Mouse (Mus musculus): ENCODE measurements around the gene Lrrc18. TPM values are rescaled to one million over a fixed set of nuclear protein-coding genes. Genes with fewer than 3 reads are reported as not detected.

The Lrrc18 gene
- polyA plus RNA-seq, 1 experiment from 2014 or later, result 0.50 TPM

GRCm38 (mm10) chr14:33000112-33000979 is 9.2 kb downstream of the Lrrc18 start:
- 22% methylated on average over 8 of the region's 8 CpGs for WGBS

GRCm38 (mm10) chr14:33005114-33005513 is 13.9 kb downstream of the Lrrc18 start:
- 95% methylated on average over 1 of the region's 1 CpGs for WGBS
- Histone ChIP-seq H3K4me1 (peaks cover 5% of the 10 kb centered on the region), H3K9me3 (peaks cover 5% of the 10 kb centered on the region; the same call in 1 of the 2 replicates), H3K4me3 (no peak overlapping the region), H3K27me3 (ENCODE audit: poor library complexity, severe bottlenecking) (no peaks in the 10 kb centered on the region), H3K27ac (no peak overlapping the region), H3K36me3 (replicated peaks) (no peaks in the 10 kb centered on the region)
- DNase-seq (ENCODE audit: extremely low spot score, low spot score), result no peak

More at GRCm38 (mm10) chr14:33000112-33000979, 9.2 kb downstream of the Lrrc18 start:
- Histone ChIP-seq H3K36me3 (replicated peaks) (no peaks in the 10 kb centered on the region), H3K4me1 (peaks cover 21% of the 10 kb centered on the region), H3K9me3 (peaks cover 5% of the 10 kb centered on the region; the same call in 1 of the 2 replicates), H3K4me3 (no peak overlapping the region), H3K27me3 (ENCODE audit: poor library complexity, severe bottlenecking) (no peaks in the 10 kb centered on the region), H3K27ac (peak overlapping the region; percentile 75)
- no peak for DNase-seq (ENCODE audit: extremely low spot score, low spot score)

DNA sequence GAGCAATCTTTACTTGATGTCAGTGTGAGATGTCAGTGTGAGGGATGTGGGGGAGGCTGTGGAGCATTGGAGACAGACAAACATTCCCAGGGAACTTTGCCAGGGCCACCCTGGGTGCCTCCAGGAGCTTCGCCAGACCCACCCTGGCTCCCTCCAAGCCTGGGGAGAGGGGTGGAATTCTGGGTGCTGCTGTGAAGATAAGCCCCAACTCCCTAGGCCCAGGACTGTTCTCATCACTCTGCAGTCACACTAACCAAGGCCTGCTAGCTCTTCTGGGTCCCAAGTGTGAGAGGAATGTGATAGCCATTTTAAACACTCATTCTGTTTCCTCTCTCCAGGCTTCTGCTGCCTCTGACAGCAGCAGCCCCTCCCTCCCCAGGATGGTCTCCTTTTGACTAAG is 16.5 kb downstream of the Lrrc18 start:
- WGBS, result 80% methylated on average over 1 of the region's 1 CpGs
- H3K4me1 ChIP-seq, result no peaks in the 10 kb centered on the region
- no peak for DNase-seq (ENCODE audit: extremely low spot score, low spot score)
- no peak overlapping the region for H3K27ac ChIP-seq
- no peaks in the 10 kb centered on the region for H3K36me3 ChIP-seq (replicated peaks)
- no peak overlapping the region for H3K4me3 ChIP-seq
- peaks cover 5% of the 10 kb centered on the region; the same call in 1 of the 2 replicates for H3K9me3 ChIP-seq
- no peaks in the 10 kb centered on the region for H3K27me3 ChIP-seq (ENCODE audit: poor library complexity, severe bottlenecking)

GRCm38 (mm10) chr14:33019050-33019449 is 27.9 kb downstream of the Lrrc18 start:
- Histone ChIP-seq H3K27ac (no peak overlapping the region), H3K9me3 (no peaks in the 10 kb centered on the region), H3K27me3 (ENCODE audit: poor library complexity, severe bottlenecking) (no peaks in the 10 kb centered on the region), H3K4me3 (no peak overlapping the region), H3K4me1 (peaks cover 6% of the 10 kb centered on the region; the same call in 1 of the 2 replicates), H3K36me3 (replicated peaks) (no peaks in the 10 kb centered on the region)
- DNase-seq (ENCODE audit: extremely low spot score, low spot score), result no peak
- WGBS, result 88% methylated on average over 3 of the region's 3 CpGs

- DNase-seq (ENCODE audit: extremely low spot score, low spot score), result no peak
- Histone ChIP-seq H3K27ac (no peak overlapping the region), H3K4me3 (no peak overlapping the region), H3K9me3 (no peaks in the 10 kb centered on the region), H3K36me3 (replicated peaks) (no peaks in the 10 kb centered on the region), H3K4me1 (peaks cover 6% of the 10 kb centered on the region; the same call in 1 of the 2 replicates), H3K27me3 (ENCODE audit: poor library complexity, severe bottlenecking) (no peaks in the 10 kb centered on the region)
- 81% methylated on average over 5 of the region's 5 CpGs for WGBS
Measured at GRCm38 (mm10) chr14:33019606-33020005, 28.4 kb downstream of the Lrrc18 start.

GRCm38 (mm10) chr14:33030849-33031248 is 39.7 kb downstream of the Lrrc18 start:
- Histone ChIP-seq H3K9me3 (no peaks in the 10 kb centered on the region), H3K4me1 (peaks cover 22% of the 10 kb centered on the region), H3K36me3 (replicated peaks) (no peaks in the 10 kb centered on the region), H3K27ac (no peak overlapping the region), H3K27me3 (ENCODE audit: poor library complexity, severe bottlenecking) (no peaks in the 10 kb centered on the region), H3K4me3 (no peak overlapping the region)
- DNase-seq (ENCODE audit: extremely low spot score, low spot score), result no peak
- 85% methylated on average over 3 of the region's 3 CpGs for WGBS

GRCm38 (mm10) chr14:33033424-33033823 is 42.2 kb downstream of the Lrrc18 start:
- DNase-seq (ENCODE audit: extremely low spot score, low spot score), result peak; percentile 43
- no peaks in the 10 kb centered on the region for H3K36me3 ChIP-seq (replicated peaks)
- WGBS, result 35% methylated on average over 6 of the region's 6 CpGs
- H3K4me1 ChIP-seq, result peaks cover 22% of the 10 kb centered on the region
- H3K9me3 ChIP-seq, result no peaks in the 10 kb centered on the region
- H3K4me3 ChIP-seq, result no peak overlapping the region
- H3K27ac ChIP-seq, result no peak overlapping the region
- no peaks in the 10 kb centered on the region for H3K27me3 ChIP-seq (ENCODE audit: poor library complexity, severe bottlenecking)

DNA sequence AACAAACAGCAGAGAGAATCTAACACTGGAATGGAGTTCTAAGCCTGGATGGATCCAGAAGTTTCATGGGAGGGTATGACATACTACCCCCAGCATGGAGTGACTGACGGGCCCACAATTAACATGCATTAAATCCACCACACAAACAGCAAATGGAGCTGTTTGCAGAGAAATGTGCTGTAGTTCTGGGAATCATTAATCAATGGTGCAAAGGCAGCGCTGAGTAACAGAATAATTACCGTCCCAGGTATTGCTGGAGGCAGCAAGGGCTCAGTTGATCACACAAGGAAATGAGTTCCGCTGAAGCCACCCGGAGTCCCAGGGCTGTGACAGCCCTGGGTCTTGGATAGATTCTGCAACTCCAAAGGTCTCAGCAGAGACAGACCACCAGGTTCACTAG is 44.2 kb downstream of the Lrrc18 start:
- H3K4me1 ChIP-seq, result peaks cover 19% of the 10 kb centered on the region
- 82% methylated on average over 5 of the region's 5 CpGs for WGBS

DNA sequence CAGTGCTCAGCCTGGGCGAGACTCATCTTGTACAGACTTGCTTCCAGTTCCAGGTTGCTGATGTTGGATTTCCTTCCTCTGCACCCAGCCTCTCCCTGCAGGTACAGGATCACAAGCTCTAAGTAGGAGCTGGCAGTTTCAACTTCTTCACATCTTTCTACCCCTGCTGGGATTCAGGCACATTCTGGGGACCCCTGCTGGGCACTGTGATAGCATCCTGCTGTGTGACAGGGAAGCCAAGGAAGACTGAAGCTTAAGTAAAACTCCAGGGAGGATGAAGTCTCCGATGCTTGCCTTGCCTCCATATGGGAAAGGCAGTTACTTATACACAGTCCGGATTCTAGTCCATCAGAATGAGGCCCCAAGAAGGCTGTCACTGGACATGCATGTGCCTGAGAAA is 45.6 kb downstream of the Lrrc18 start:
- 46% methylated on average over 3 of the region's 3 CpGs for WGBS
- no peak for DNase-seq (ENCODE audit: extremely low spot score, low spot score)
- Histone ChIP-seq H3K36me3 (replicated peaks) (no peaks in the 10 kb centered on the region), H3K27ac (no peak overlapping the region), H3K4me3 (no peak overlapping the region), H3K27me3 (ENCODE audit: poor library complexity, severe bottlenecking) (no peaks in the 10 kb centered on the region), H3K4me1 (peaks cover 9% of the 10 kb centered on the region), H3K9me3 (no peaks in the 10 kb centered on the region)

More for the DNA sequence above, 44.2 kb downstream of the Lrrc18 start:
- no peaks in the 10 kb centered on the region for H3K9me3 ChIP-seq
- no peaks in the 10 kb centered on the region for H3K27me3 ChIP-seq (ENCODE audit: poor library complexity, severe bottlenecking)
- no peak for DNase-seq (ENCODE audit: extremely low spot score, low spot score)
- no peak overlapping the region for H3K27ac ChIP-seq
- H3K36me3 ChIP-seq (replicated peaks), result no peaks in the 10 kb centered on the region
- H3K4me3 ChIP-seq, result no peak overlapping the region

DNA sequence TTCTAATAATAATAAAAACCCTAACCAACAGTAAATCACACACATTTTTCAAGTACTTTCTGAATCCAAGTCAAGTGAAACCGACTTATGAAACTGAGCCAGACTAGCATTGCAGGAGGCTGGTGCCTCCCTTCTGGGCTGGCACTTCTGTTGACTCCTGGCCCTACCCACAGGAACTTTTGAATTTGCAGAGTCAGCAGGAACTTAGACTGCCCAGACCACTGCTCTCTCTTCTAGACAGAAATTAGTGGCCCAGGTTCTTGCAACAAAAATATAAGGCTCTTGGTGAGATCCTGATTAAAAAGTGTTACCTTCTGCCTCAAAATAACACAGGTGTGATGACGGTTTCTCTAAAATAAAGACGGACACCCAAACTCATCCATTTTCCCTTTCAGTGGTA is 54.0 kb downstream of the Lrrc18 start:
- Histone ChIP-seq H3K36me3 (replicated peaks) (no peaks in the 10 kb centered on the region), H3K9me3 (no peaks in the 10 kb centered on the region), H3K27me3 (ENCODE audit: poor library complexity, severe bottlenecking) (no peaks in the 10 kb centered on the region), H3K27ac (no peak overlapping the region), H3K4me3 (no peak overlapping the region), H3K4me1 (no peaks in the 10 kb centered on the region)
- 92% methylated on average over 3 of the region's 3 CpGs for WGBS
- no peak for DNase-seq (ENCODE audit: extremely low spot score, low spot score)

DNA sequence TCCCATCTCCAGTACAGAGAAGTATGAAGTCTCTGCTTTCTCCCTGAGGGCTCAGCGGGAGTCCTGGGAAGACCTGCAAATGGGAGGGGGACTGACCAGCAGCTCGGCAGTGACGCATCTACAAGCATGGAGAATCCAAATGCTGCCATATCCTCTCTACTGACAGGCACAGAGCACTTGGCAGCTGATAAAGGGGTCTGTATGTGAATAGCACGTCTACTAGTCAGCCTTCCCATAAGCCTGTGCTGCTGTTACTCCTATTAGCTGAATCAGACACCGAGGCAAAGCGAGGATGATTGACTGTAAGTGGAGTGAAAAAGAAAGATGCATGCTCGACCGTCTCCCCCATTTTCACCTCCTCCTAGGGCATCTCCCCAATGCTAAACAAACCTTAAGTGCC is 62.3 kb downstream of the Lrrc18 start:
- WGBS, result 67% methylated on average over 8 of the region's 8 CpGs
- Histone ChIP-seq H3K4me3 (no peak overlapping the region), H3K27me3 (ENCODE audit: poor library complexity, severe bottlenecking) (no peaks in the 10 kb centered on the region), H3K9me3 (no peaks in the 10 kb centered on the region), H3K36me3 (replicated peaks) (no peaks in the 10 kb centered on the region), H3K27ac (0 out of 2 replicates have a peak overlapping the region, but pooled peaks have one; percentile 35), H3K4me1 (peaks cover 17% of the 10 kb centered on the region)
- no peak for DNase-seq (ENCODE audit: extremely low spot score, low spot score)

- no peaks in the 10 kb centered on the region for H3K36me3 ChIP-seq (replicated peaks)
- H3K27me3 ChIP-seq (ENCODE audit: poor library complexity, severe bottlenecking), result no peaks in the 10 kb centered on the region
- no peaks in the 10 kb centered on the region for H3K9me3 ChIP-seq
- DNase-seq (ENCODE audit: extremely low spot score, low spot score), result no peak
- peaks cover 5% of the 10 kb centered on the region for H3K4me1 ChIP-seq
- no peak overlapping the region for H3K4me3 ChIP-seq
- no peak overlapping the region for H3K27ac ChIP-seq
- 90% methylated on average over 7 of the region's 7 CpGs for WGBS
Measured at GRCm38 (mm10) chr14:33058881-33059660, 67.9 kb downstream of the Lrrc18 start.

- Histone ChIP-seq H3K9me3 (no peaks in the 10 kb centered on the region), H3K27me3 (ENCODE audit: poor library complexity, severe bottlenecking) (no peaks in the 10 kb centered on the region), H3K27ac (no peak overlapping the region), H3K4me3 (no peak overlapping the region), H3K36me3 (replicated peaks) (no peaks in the 10 kb centered on the region), H3K4me1 (no peaks in the 10 kb centered on the region)
- 78% methylated on average over 5 of the region's 5 CpGs for WGBS
- DNase-seq (ENCODE audit: extremely low spot score, low spot score), result no peak
Measured at GRCm38 (mm10) chr14:33062996-33063395, 71.8 kb downstream of the Lrrc18 start.
